Mouse (Mus musculus): Measurements from ENCODE around the gene Abtb2. TPM values are rescaled to one million over a fixed set of nuclear protein-coding genes. Genes with fewer than 3 reads are reported as not detected.
"Not testable (repeated sequence)": the region's sequence is repeated elsewhere in the genome, so short reads cannot be mapped to it uniquely, and the experiment has no call there.

Gene Abtb2
- total RNA-seq (2021): 10 to 100 TPM in 1 of 2 experiments, 1 to 10 TPM in 1; 6.9 to 11.3 TPM
- long read RNA-seq, experiment 1, full-length matches to known transcripts: 9 of 15 reads
- long read RNA-seq, experiment 1, partial matches to known transcripts: 2 of 15 reads
- long read RNA-seq, experiment 1, other reads (novel, unspliced or antisense): 4 of 15 reads
- long read RNA-seq, experiment 2, full-length matches to known transcripts: 8 of 14 reads
- long read RNA-seq, experiment 2, partial matches to known transcripts: 3 of 14 reads
- long read RNA-seq, experiment 2, other reads (novel, unspliced or antisense): 3 of 14 reads

- DNase-seq (ENCODE audit: low spot score): peak; percentile 95
These were observed at the start of gene Abtb2 for GRCm38 (mm10) chr2:103565732-103566422. Abtb2 (plus strand) TSS chr2:103566310.

DNA sequence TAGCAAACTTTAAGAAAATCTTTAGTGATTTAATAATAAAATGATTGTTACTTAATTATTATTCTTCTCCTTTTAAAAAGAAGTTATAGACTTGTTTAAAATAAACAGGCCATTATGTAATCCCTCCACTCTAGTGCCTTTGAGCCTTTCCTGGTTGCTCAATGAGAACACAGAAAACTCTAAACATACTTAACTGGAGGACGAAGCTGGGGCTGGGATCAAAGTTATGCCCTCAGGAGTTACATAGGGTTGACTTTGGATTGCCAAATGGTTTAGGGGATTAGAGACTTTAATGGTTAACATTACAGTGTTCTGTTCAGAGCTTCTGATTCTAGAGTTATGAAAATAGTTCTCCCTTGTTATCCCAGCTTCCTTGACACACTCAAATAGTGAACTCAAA lies 49.6 kb upstream of the Abtb2 start:
- no peak for DNase-seq (ENCODE audit: low spot score)

GRCm38 (mm10) chr2:103525596-103525995 lies 40.5 kb upstream of the Abtb2 start:
- DNase-seq (ENCODE audit: low spot score): no peak

GRCm38 (mm10) chr2:103547132-103547531 lies 19.0 kb upstream of the Abtb2 start:
- peak; percentile 71 for DNase-seq (ENCODE audit: low spot score)

DNA sequence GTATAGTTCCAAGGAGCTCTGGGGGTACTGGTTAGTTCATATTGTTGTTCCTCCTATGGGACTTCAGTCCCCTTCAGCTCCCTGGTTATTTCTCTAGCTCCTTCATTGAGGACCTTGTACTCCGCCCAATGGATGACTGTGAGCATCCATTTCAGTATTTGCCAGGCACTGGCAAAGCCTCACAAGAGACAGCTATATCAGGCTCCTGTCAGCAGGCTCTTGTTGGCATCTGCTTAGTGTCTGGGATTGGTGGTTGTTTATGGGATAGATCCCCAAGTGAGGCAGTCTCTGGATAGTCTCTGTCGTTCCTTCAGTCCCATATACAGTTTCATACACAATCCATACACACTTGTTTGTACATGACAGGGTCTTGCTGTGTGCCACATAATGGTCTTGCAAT lies 15.8 kb upstream of the Abtb2 start:
- DNase-seq (ENCODE audit: low spot score): not testable (repeated sequence)

GRCm38 (mm10) chr2:103554041-103554440 lies 12.1 kb upstream of the Abtb2 start:
- no peak for DNase-seq (ENCODE audit: low spot score)

DNA sequence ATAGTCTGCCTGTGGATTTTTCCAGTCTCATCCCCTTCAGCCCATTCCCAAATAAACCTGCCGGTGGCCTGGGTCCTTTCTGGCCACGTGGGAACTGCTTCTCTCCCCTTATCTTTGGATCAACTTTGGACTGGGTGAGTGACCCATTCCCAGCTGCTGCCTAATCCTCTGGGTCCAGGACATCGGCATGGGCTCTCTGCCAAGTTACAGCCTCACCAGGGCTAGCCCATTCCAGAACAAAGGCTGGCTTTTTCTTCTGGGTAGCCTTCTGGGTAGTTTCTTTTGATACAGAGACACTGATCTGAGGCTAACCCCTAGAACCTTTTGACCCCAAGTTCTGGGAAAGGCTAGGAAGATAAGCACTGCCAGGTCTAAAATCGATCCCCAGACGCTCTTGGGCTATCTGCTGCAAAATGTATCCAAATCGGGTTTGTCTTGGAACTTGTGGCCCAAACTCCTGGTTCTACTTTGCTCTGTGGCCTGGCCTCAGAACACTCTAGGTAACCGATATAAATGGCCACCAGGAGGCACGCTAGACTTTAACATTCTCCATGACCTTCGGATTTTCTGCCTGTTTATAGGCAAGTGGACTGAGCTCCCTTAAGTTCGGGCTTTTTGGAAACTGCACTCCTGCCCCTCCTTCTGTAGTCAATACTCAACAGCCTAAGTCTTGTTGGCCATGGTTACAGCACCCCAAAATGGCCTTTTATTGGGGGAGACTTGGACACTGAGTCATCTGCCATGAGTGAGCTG lies 9.8 kb upstream of the Abtb2 start:
- no peak for DNase-seq (ENCODE audit: low spot score)

DNA sequence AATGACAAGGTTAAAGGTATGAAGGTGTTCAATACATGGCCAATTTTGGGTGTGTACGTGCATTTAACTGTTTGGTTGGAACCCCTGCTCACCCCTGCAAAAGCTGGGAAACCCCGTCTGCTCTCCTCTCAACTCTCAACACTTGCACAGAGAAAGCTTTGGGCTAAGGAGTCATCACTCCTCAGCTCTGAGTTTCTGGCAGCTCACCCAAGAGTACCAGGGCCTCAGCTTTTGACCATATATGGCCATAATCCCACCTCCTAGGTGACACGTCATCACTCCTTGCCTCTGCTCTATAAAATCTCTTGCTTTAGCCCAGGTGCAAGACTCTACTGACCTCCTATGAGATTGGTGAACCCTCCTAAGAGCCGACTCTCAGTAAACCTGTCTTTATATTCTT lies 5.2 kb upstream of the Abtb2 start:
- no peak for DNase-seq (ENCODE audit: low spot score)

DNA sequence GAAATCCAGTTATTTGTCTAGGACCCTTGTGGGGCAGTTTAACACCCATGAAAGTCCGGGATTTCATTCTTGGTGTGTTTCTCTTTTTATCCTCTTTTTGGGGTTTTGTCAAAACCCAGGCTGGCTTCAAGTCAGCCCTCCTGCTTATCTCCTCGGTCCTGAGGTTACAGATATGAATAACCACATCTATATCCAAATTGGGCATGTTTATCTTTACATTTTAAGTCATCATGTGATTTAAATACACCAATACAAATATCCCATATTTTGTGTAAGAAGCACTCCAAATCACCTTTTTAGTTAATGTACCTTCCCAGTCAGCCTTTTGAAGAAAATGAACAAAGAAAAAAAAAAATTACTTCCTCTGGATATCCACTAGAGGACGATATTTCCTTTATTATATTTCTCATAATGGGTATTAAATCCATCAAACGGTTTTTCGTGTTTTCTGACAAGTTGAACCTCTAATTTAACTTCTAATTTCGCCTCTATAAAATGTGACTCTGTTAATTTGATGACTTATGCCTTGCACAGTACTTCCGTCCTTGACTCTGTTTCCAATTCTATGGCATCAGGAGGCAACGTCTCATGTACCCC lies 1.6 kb upstream of the Abtb2 start:
- no peak for DNase-seq (ENCODE audit: low spot score)

DNA sequence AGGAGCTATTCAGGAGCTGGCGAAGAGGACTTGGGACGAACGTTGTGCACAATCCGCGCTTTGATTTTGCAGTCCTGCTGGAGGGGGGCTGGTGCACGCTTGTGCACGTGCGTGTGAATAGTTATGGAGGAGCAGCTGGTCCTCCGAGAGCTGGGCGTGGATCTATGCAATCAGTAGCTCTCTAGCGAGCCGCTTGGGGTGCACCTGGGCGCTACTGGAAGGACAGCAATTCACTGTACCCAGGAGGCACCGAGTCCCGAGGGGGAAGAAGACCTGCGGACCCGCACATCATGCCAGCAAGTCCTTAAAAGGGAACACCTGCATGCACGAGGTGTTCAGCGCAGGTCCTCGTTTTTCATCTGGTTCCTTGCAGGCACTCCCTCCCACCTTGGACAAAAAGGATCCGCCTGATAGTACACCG lies 929 bp upstream of the Abtb2 start:
- no peak for DNase-seq (ENCODE audit: low spot score)

- DNase-seq (ENCODE audit: low spot score): no peak
These were observed 258 bp downstream of the Abtb2 start for GRCm38 (mm10) chr2:103566423-103566712.

- peak; percentile 46 for DNase-seq (ENCODE audit: low spot score)
These were observed 807 bp downstream of the Abtb2 start for GRCm38 (mm10) chr2:103566713-103567521.

DNA sequence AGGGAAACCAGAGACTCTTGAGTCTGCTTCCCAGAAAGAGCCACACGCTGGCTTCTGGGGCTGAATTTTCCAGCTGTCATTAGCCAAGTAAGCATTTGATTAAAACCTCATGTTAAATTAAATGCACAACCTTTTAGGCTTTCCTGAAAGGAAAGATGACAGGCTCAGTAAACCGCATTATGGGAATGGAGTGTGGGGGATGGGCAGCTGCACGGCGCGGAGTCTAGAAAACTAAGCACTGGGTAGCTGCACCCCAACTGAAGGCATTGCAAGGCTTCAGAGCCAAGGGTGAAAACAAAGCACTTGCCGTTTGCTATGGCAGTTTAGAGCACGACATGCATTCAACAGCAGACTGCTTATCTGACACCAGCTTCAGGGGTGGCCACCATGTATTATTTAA lies 2.1 kb downstream of the Abtb2 start:
- no peak for DNase-seq (ENCODE audit: low spot score)

DNA sequence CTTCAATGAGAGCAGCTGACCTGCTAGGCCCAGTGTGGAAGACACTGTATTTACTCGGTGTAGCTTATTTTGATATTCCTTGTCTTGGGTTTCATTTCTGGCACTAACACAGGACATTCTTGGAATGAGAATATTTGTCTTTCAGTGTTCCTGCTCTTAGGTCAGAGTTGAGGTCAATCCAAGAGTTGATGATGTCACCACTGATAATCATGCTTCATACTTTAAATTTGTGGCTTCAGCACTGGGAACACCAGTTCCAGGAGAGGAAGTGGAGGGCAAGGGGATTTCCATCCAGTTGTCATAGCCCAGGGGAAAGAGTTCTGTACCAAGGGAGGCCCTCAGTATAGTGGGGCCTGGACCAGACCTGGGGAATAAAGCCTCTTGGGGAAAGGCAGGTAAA lies 3.6 kb downstream of the Abtb2 start:
- DNase-seq (ENCODE audit: low spot score): peak; percentile 51

DNA sequence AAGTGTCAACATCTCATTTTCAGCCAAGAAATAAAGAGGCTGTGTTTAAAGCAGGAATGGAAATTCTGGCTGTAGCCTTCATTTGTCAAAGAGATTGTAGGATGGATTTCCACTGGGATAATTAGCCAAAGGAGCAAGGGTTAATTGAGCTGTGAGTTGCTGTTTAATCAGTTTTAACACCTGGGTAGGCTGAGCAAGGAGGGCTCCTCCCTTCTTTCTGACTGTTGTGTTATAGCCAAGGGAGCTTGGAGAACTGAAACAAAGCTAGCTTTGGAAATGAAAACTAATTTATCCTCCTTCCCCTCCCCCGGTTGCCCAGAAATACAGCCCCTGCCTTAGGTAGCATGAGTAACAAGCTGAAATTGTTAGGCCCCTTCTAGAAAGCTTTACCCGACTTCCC lies 6.2 kb downstream of the Abtb2 start:
- DNase-seq (ENCODE audit: low spot score): no peak

GRCm38 (mm10) chr2:103576371-103576770 lies 10.3 kb downstream of the Abtb2 start:
- no peak for DNase-seq (ENCODE audit: low spot score)

- DNase-seq (ENCODE audit: low spot score): peak; percentile 79
These were observed 11.9 kb downstream of the Abtb2 start for GRCm38 (mm10) chr2:103577752-103578662.

DNA sequence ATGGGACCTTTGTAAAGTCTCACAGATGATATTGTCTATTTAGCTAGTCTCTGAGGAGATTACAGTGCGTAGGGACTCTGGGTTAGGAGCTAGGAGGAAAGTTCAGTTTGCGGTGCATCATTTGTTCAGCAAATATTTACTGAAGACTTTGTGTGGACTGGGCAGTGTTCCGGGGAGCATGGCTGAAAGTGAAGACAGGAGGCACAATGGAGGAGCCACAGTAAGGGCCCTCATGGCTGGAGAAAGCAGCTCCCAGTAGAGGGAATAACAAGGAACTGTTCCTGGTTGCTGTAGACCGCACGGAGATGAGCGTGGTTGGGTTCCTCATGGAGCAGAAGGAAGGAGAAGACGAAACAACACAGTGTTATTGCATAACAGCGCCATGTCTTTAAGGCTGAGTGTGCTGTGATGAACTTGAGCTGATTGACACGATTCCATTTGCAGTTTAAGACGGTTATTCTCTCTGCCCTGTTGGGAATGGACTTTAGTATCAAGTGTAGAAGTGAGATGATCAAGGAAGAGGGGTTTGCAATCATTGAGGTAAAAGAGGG lies 12.6 kb downstream of the Abtb2 start:
- DNase-seq (ENCODE audit: low spot score): no peak

- no peak for DNase-seq (ENCODE audit: low spot score)
These were observed 14.6 kb downstream of the Abtb2 start for GRCm38 (mm10) chr2:103580756-103581155.

DNA sequence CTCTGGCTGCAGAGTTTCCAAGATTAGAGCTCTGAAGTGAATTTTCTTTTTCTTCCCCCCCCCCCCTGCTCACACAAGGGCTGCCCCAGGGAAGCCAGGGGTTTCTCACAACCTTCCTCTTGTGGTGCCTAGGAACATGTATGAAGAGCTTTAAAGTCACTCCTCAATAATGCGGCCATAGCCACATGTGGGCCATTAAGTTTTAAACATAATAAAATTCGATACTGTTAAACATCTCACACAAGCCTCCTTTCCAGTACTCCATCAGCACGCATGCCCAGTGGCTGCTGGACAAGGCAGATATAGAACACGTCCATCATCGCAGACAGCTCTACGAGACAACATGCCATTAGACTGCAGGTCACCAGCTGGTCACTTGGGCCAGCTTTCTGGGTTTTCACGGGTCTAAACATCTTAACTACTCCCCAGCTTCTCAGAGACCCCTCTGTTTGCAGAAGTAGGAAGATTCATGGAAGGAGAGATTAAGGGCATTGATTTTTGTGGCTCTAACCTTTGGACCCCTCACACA lies 15.3 kb downstream of the Abtb2 start:
- DNase-seq (ENCODE audit: low spot score): no peak

All from gastrocnemius, adult 18-20 months (tissue).